Mouse (Mus musculus): ENCODE measurements around the gene Tmem217. TPM values are rescaled to one million over a fixed set of nuclear protein-coding genes. Genes with fewer than 3 reads are reported as not detected.

Tmem217 gene
- total and polyA plus RNA-seq, 3 experiments = 0.26 to 0.76 TPM; not detected in 1

DNA sequence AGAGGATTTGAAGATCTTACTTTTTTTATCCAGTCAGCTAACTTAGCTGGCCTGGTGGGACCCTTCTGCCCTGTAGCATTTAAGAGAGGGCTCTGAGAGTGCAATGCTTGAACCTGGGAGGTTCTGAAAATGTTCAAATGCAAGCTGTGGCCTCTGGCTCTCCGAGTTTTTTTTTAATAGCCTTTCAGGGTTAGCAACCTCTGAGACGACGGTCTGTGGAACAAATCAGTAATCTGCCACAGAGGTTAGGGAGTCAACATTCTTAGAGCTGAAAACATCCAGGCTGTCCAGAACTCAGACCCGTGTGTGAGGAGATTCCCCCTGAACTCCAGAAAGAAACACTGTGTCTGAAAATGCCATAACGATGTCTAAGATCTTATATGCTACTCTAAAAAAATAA is 6.3 kb upstream of the Tmem217 start:
- TF ChIP-seq MXI1 (IDR thresholded peaks at IDR 0.05; ENCODE audit: low read depth, low read length) (no peak), ELF1 (IDR thresholded peaks at IDR 0.05; ENCODE audit: low read depth, low read length) (no peak), MEF2A (IDR thresholded peaks at IDR 0.05; ENCODE audit: borderline replicate concordance, low read depth, low read length) (no peak), USF2 (conservative IDR thresholded peaks at IDR 0.05; ENCODE audit: low read depth, low read length) (no peak), BHLHE40 (IDR thresholded peaks at IDR 0.05; ENCODE audit: low read depth, low read length) (no peak), ZNF384 (IDR thresholded peaks at IDR 0.05; ENCODE audit: low read depth, low read length) (no peak), SMC3 (IDR thresholded peaks at IDR 0.05; ENCODE audit: low read depth, low read length) (no peak), ZKSCAN1 (IDR thresholded peaks at IDR 0.05; ENCODE audit: borderline replicate concordance, low read depth, low read length) (no peak), RAD21 (IDR thresholded peaks at IDR 0.05; ENCODE audit: low read depth, low read length) (no peak), MAFK (IDR thresholded peaks at IDR 0.05; ENCODE audit: insufficient replicate concordance, low read length) (no peak), MAX (IDR thresholded peaks at IDR 0.05; ENCODE audit: low read length) (no peak)
- in situ Hi-C loops (cut with MboI; ENCODE audit: low pct_ligation_motif_present, low pct_unique_long_range_greater_than_20kb, low sequenced_read_pairs) (no loop called here), dilution Hi-C loops (cut with MboI; ENCODE audit: extremely low pct_ligation_motif_present, extremely low pct_unique_long_range_greater_than_20kb, low sequenced_read_pairs) (no loop called here)
- Histone ChIP-seq H3K36me3 (replicated peaks in 1 of 2; ENCODE audit: control insufficient read depth in 1 of 2, insufficient read depth in 1 of 2, low read length in 1 of 2) (peaks cover 0 to 48% of the 10 kb centered on the region in 2 experiments), H3K4me3 (replicated peaks in 1 of 3; ENCODE audit: low read depth in 2 of 3, low read length in 2 of 3, poor library complexity in 1 of 3) (no peak overlapping the region), H3K4me2 (ENCODE audit: insufficient read depth, low read depth, poor library complexity, severe bottlenecking) (no peak overlapping the region), H3K4me1 (ENCODE audit: control insufficient read depth in 1 of 2, insufficient read depth in 2 of 2) (peaks cover 8 to 36% of the 10 kb centered on the region in 2 experiments; a peak in 3 of 4 replicates), H3K79me2 (replicated peaks; ENCODE audit: control insufficient read depth, extremely low read depth, insufficient read depth, poor library complexity, severe bottlenecking) (peaks cover 3% of the 10 kb centered on the region; the same call in 1 of the 2 replicates), H3K9me3 (replicated peaks; ENCODE audit: low read length) (no peaks in the 10 kb centered on the region), H3K27ac (ENCODE audit: insufficient read depth, low read depth) (no peak overlapping the region), H3K9ac (ENCODE audit: insufficient read depth, low read depth) (no peak overlapping the region), H3K27me3 (replicated peaks) (no peaks in the 10 kb centered on the region)
- no peak for DNase-seq (ENCODE audit: extremely low read depth)

GRCm38 (mm10) chr17:29556893-29557292 is 4.7 kb upstream of the Tmem217 start:
- no peak overlapping the region for H3K4me2 ChIP-seq (ENCODE audit: insufficient read depth, low read depth, poor library complexity, severe bottlenecking)
- no peaks in the 10 kb centered on the region for H3K9me3 ChIP-seq (replicated peaks; ENCODE audit: low read length)
- dilution Hi-C loops (cut with MboI; ENCODE audit: extremely low pct_ligation_motif_present, extremely low pct_unique_long_range_greater_than_20kb, low sequenced_read_pairs) (no loop called here), in situ Hi-C loops (cut with MboI; ENCODE audit: low pct_ligation_motif_present, low pct_unique_long_range_greater_than_20kb, low sequenced_read_pairs) (no loop called here)
- H3K9ac ChIP-seq (ENCODE audit: insufficient read depth, low read depth) = no peak overlapping the region
- H3K36me3 ChIP-seq (replicated peaks in 1 of 2; ENCODE audit: control insufficient read depth in 1 of 2, insufficient read depth in 1 of 2, low read length in 1 of 2) = peaks cover 0 to 48% of the 10 kb centered on the region in 2 experiments
- TF ChIP-seq TBP (conservative IDR thresholded peaks at IDR 0.05; ENCODE audit: low read depth, low read length) (no peak), POLR2AphosphoS2 (IDR thresholded peaks at IDR 0.05; ENCODE audit: low read depth, low read length) (no peak), RAD21 (IDR thresholded peaks at IDR 0.05; ENCODE audit: low read depth, low read length) (no peak), SIN3A (IDR thresholded peaks at IDR 0.05; ENCODE audit: low read length) (no peak), MYC (IDR thresholded peaks at IDR 0.05; ENCODE audit: low read depth, low read length) (no peak), ETS1 (conservative IDR thresholded peaks at IDR 0.05; ENCODE audit: low read depth, low read length) (no peak), ZMIZ1 (IDR thresholded peaks at IDR 0.05; ENCODE audit: low read depth, low read length) (no peak), PAX5 (IDR thresholded peaks at IDR 0.05; ENCODE audit: low read length) (no peak), CTCF (conservative IDR thresholded peaks at IDR 0.05 in 1 of 2, IDR thresholded peaks at IDR 0.05 in 1 of 2; ENCODE audit: low read depth in 2 of 2, low read length in 2 of 2) (no peak), MXI1 (IDR thresholded peaks at IDR 0.05; ENCODE audit: low read depth, low read length) (no peak), MAX (IDR thresholded peaks at IDR 0.05; ENCODE audit: low read length) (no peak), USF1 (IDR thresholded peaks at IDR 0.05; ENCODE audit: low read depth, low read length) (no peak)
- no peaks in the 10 kb centered on the region for H3K27me3 ChIP-seq (replicated peaks)
- peaks cover 4 to 30% of the 10 kb centered on the region in 2 experiments; a peak in 2 of 4 replicates for H3K4me1 ChIP-seq (ENCODE audit: control insufficient read depth in 1 of 2, insufficient read depth in 2 of 2)
- no peak overlapping the region for H3K27ac ChIP-seq (ENCODE audit: insufficient read depth, low read depth)
- no peak for DNase-seq (ENCODE audit: extremely low read depth)
- H3K79me2 ChIP-seq (replicated peaks; ENCODE audit: control insufficient read depth, extremely low read depth, insufficient read depth, poor library complexity, severe bottlenecking) = peaks cover 8% of the 10 kb centered on the region
- no peak overlapping the region for H3K4me3 ChIP-seq (replicated peaks in 1 of 3; ENCODE audit: low read depth in 2 of 3, low read length in 2 of 3, poor library complexity in 1 of 3)

Data from CH12.LX (cell line).